Mouse (Mus musculus) limb, embryonic 14.5 days (tissue): ENCODE results near the gene Thsd4. TPM values are rescaled to one million over a fixed set of nuclear protein-coding genes. Genes with fewer than 3 reads are reported as not detected.

Experiments
- ATAC-seq: fragments of 200-750 bp; cut with Nextera tagmentation; 2 replicates; pipeline ENCODE4 v1.8.0; 2017; ENCODE audit warnings: low read depth, moderate number of reproducible peaks, moderate TSS enrichment; ENCODE audit not compliant: low FRiP score
- DNase-seq: peaks from one replicate; pipeline ENCODE4 v3.0.0-alpha.2; 2015; ENCODE audit warnings: low spot score
- H3K27ac ChIP-seq: fragments of 300-500 bp; sonication (generic); replicated peaks from 2 replicates; pipeline ENCODE4 v1.5.1; 2014; ENCODE audit warnings: low read depth, mild to moderate bottlenecking, low read length, moderate library complexity, mixed read lengths
- H3K27me3 ChIP-seq: fragments of 300-500 bp; sonication (generic); 2 replicates; pipeline ENCODE4 v1.6.1; 2014; ENCODE audit warnings: low read length, mixed read lengths; ENCODE audit not compliant: control insufficient read depth, insufficient read depth
- H3K36me3 ChIP-seq: fragments of 300-500 bp; sonication (generic); 2 replicates; pipeline ENCODE4 v1.6.1; 2014; ENCODE audit warnings: mild to moderate bottlenecking, low read length, moderate library complexity, mixed read lengths; ENCODE audit not compliant: control insufficient read depth, insufficient read depth
- H3K4me1 ChIP-seq: fragments of 300-500 bp; sonication (generic); 2 replicates; pipeline ENCODE4 v1.6.1; 2014; ENCODE audit warnings: antibody characterized with exemption, low read length, mixed read lengths; ENCODE audit not compliant: control insufficient read depth, insufficient read depth
- H3K4me2 ChIP-seq: fragments of 300-500 bp; sonication (generic); replicated peaks from 2 replicates; pipeline ENCODE4 v1.6.1; 2014; ENCODE audit warnings: low read depth, mild to moderate bottlenecking, low read length, moderate library complexity; ENCODE audit not compliant: severe bottlenecking
- H3K4me3 ChIP-seq: fragments of 300-500 bp; sonication (generic); replicated peaks from 2 replicates; pipeline ENCODE4 v1.5.1; 2014; ENCODE audit warnings: low read length
- H3K9ac ChIP-seq: fragments of 300-500 bp; sonication (generic); 2 replicates; pipeline ENCODE4 v1.6.1; 2014; ENCODE audit warnings: mild to moderate bottlenecking, low read depth, low read length, moderate library complexity; ENCODE audit not compliant: severe bottlenecking
- H3K9me3 ChIP-seq: fragments of 300-500 bp; sonication (generic); 2 replicates; pipeline ENCODE4 v1.6.1; 2016; ENCODE audit warnings: low read length; ENCODE audit not compliant: control insufficient read depth
- POLR2A ChIP-seq: fragments of 200-500 bp; IDR thresholded peaks from 2 replicates; pipeline ENCODE4 v1.8.0; 2012; ENCODE audit warnings: inconsistent platforms, mild to moderate bottlenecking, moderate library complexity, borderline replicate concordance; ENCODE audit not compliant: insufficient read depth, insufficient read length; ENCODE audit errors: extremely low read depth
- WGBS: fragments of 180-500 bp; shearing (Covaris S2); extraction: QIAGEN DNeasy Blood & Tissue Kit; methylation state at CpG from one replicate; pipeline ENCODE4 v1.1.7; 2014; 5-methylcytosine and 5-hydroxymethylcytosine counted together
- polyA plus RNA-seq, 2 experiments: library from polyadenylated mRNA; depleted of rRNA in 1 of 2; stranded (reverse) in 1 of 2; unstranded in 1 of 2; fragments of >200 nt; fragmentation: Nextera tagmentation in 1 of 2; extraction: Ambion mirVana in 1 of 2; gene quantifications; 2 replicates each; pipeline versions ENCODE4 v1.2.1 to v1.2.3; 2012 to 2014

The Thsd4 gene
- polyA plus RNA-seq, 2 experiments = 30.8 to 31.2 TPM

DNA sequence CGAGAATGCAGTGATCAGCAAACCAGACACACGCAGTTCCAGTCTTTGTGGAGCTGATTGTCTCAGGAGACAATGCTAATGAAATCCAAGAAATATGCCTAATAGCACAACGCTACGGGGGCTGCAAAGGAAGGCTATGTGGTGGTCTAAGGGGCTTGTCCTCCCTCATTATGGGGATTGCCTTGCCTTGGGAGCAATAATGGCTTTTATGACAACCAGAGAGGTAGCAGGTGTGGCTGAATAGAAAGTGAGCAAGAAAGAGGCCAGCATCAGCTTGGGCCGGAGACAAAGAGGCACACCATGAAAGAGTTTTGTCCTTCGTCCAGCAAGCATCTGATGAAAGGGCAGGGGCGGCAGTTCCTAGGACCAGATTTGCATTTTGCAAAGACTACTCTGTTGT, 372.9 kb downstream of the Thsd4 start:
- ATAC-seq (no peak), DNase-seq (no peak)
- Histone ChIP-seq H3K4me3 (no peak overlapping the region), H3K4me2 (no peak overlapping the region), H3K36me3 (no peaks in the 10 kb centered on the region), H3K4me1 (no peaks in the 10 kb centered on the region), H3K9ac (no peak overlapping the region), H3K9me3 (no peaks in the 10 kb centered on the region), H3K27ac (no peak overlapping the region), H3K27me3 (no peaks in the 10 kb centered on the region)
- WGBS = 59% methylated on average over 7 of the region's 7 CpGs
- TF ChIP-seq POLR2A = no peak

DNA sequence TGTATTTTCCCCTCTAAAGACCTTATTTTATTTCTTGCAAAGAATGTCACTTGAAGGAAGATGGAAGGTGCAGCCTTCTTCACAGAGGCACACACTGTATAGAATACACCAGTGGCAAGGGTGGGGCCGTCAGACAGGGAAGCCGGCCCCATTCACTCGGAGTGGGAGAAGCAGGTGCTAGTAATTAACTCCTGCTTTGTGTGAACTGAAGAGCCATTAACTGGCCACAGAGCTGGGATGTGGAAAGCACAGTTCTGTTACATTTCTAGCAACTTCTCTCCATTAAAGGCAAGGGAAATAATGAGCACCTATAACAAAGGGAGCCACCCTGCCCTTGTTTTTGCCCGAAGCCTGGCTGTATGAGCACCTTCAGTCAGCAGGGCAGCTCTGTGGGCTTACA, 374.4 kb downstream of the Thsd4 start:
- H3K27me3 ChIP-seq = no peaks in the 10 kb centered on the region
- no peaks in the 10 kb centered on the region for H3K9me3 ChIP-seq
- no peak for ATAC-seq
- no peak overlapping the region for H3K27ac ChIP-seq
- DNase-seq = no peak
- no peak overlapping the region for H3K4me3 ChIP-seq
- H3K4me1 ChIP-seq = no peaks in the 10 kb centered on the region
- TF ChIP-seq POLR2A = no peak
- H3K4me2 ChIP-seq = no peak overlapping the region
- H3K9ac ChIP-seq = no peak overlapping the region
- WGBS = 18% methylated on average over 4 of the region's 4 CpGs
- H3K36me3 ChIP-seq = no peaks in the 10 kb centered on the region

DNA sequence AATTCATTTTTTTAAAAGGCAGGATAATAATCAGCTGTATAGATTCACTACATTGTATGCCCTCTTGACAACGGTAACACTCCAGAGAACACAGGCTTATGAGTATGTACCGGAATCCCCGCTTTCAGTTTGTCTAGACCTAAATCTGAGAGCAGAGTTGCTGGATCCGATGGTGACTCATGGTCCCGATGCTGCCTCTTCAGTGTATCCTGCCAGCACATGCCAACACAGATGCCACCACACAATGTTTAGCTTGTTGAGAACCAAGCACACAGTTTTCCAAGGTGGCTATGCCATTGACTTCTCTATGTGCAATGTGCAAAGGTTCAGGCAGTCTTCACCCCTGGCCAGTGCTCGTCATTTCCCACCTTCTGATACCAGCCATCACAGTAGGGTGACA, 378.0 kb downstream of the Thsd4 start:
- no peak overlapping the region for H3K4me2 ChIP-seq
- H3K27me3 ChIP-seq = no peaks in the 10 kb centered on the region
- H3K36me3 ChIP-seq = no peaks in the 10 kb centered on the region
- WGBS = 95% methylated on average over 6 of the region's 6 CpGs
- no peak for DNase-seq
- no peaks in the 10 kb centered on the region for H3K9me3 ChIP-seq
- H3K27ac ChIP-seq = no peak overlapping the region
- no peak overlapping the region for H3K9ac ChIP-seq
- ATAC-seq = no peak
- H3K4me3 ChIP-seq = no peak overlapping the region
- TF ChIP-seq POLR2A = no peak
- H3K4me1 ChIP-seq = peaks cover 24% of the 10 kb centered on the region

DNA sequence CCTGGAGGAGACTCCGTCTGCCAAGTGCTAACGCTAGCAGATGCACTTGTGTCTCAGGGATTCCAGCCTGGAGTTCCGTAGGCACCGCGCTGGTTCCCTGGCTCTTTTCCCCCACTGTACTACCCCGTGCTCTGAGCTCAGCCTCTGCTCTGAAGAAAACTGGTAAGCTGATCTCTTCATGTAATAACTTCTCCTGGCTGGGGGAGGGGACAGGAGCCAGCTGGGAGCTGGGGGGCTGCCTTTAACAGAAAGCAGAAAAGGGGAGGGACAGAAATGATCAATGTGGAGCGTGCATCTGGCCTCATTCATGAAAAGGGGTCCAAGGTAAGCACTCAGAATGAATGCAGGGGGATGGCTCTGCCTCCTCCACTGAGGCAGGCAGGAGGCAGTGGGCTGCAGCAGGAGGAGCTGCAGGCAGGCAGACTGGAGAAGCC, 380.7 kb downstream of the Thsd4 start:
- 0 out of 2 replicates have a peak overlapping the region, but pooled peaks have one; percentile 52 for H3K9ac ChIP-seq
- 14% methylated on average over 7 of the region's 7 CpGs for WGBS
- peak; percentile 38; the same call in 1 of the 2 replicates for TF ChIP-seq POLR2A

DNA sequence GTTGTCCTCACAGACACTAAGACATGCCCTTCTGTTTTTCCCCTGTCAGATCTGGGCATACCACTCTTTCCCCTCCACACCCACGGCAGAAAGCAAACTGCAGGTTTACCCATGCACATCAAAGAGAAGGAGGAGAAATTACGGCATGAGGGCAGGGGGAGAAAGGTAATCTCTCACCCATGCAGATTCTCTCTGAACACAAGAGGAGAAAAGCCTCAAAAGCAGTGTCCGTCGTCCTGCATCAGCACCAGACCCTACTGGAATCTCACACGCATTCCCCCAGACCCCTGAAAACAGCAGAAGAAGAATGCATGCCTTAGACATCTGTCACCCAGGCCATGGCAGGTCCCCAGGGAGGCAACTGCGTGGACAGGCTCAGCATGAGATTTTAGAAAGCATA, 381.4 kb downstream of the Thsd4 start:
- TF ChIP-seq POLR2A = no peak
- peak overlapping the region; percentile 47 for H3K4me2 ChIP-seq
- peak overlapping the region; percentile 52 for H3K9ac ChIP-seq
- DNase-seq (no peak), ATAC-seq (no peak)
- WGBS = 11% methylated on average over 6 of the region's 6 CpGs
- peaks cover 31% of the 10 kb centered on the region for H3K4me1 ChIP-seq
- no peaks in the 10 kb centered on the region for H3K27me3 ChIP-seq
- H3K27ac ChIP-seq = peak overlapping the region; percentile 63; the same call in 1 of the 2 replicates
- peak overlapping the region; percentile 36 for H3K4me3 ChIP-seq
- H3K9me3 ChIP-seq = no peaks in the 10 kb centered on the region
- no peaks in the 10 kb centered on the region for H3K36me3 ChIP-seq

More for the DNA sequence above, 380.7 kb downstream of the Thsd4 start:
- peak overlapping the region; percentile 47 for H3K4me2 ChIP-seq
- H3K36me3 ChIP-seq = no peaks in the 10 kb centered on the region
- peaks cover 31% of the 10 kb centered on the region for H3K4me1 ChIP-seq
- H3K4me3 ChIP-seq = peak overlapping the region; percentile 36
- peak; percentile 52 for DNase-seq
- H3K9me3 ChIP-seq = no peaks in the 10 kb centered on the region
- peak overlapping the region; percentile 63; the same call in 1 of the 2 replicates for H3K27ac ChIP-seq
- no peaks in the 10 kb centered on the region for H3K27me3 ChIP-seq
- peak; percentile 67 for ATAC-seq
